Mouse (Mus musculus): ENCODE results near the gene Vps35. TPM values are rescaled to one million over a fixed set of nuclear protein-coding genes. Genes with fewer than 3 reads are reported as not detected.

The Vps35 gene
- total RNA-seq, 2 experiments from 2014 or later: 116 to 130 TPM

- intact Hi-C loops (cut with DNase I): loop anchor here (2.0 kb wide), 1 partner anchor 97 kb away; no protein-coding TSS in a partner anchor
- H3K27ac ChIP-seq: no peak overlapping the region
- no peak for DNase-seq (ENCODE audit: extremely low spot score in 1 of 2, low spot score in 2 of 2)
- no peak overlapping the region for H3K4me3 ChIP-seq
- TF ChIP-seq CTCF (IDR thresholded peaks at IDR 0.05): peak; percentile 73
Observed at GRCm38 (mm10) chr8:85311743-85312142, 12.1 kb upstream of the Vps35 start.

GRCm38 (mm10) chr8:85308564-85308963, 9.0 kb upstream of the Vps35 start:
- no peak for DNase-seq (ENCODE audit: extremely low spot score in 1 of 2, low spot score in 2 of 2)
- Histone ChIP-seq H3K27ac (no peak overlapping the region), H3K4me3 (no peak overlapping the region)
- TF ChIP-seq CTCF (IDR thresholded peaks at IDR 0.05): no peak
- intact Hi-C loops (cut with DNase I): loop anchor here (10.0 kb wide), 1 partner anchor 216 kb away; no protein-coding TSS in a partner anchor

GRCm38 (mm10) chr8:85303531-85303930, 3.9 kb upstream of the Vps35 start:
- no peak overlapping the region; the same call in 1 of the 2 replicates for H3K27ac ChIP-seq
- no peak for DNase-seq (ENCODE audit: extremely low spot score in 1 of 2, low spot score in 2 of 2)
- no peak for TF ChIP-seq CTCF (IDR thresholded peaks at IDR 0.05)
- no peak overlapping the region for H3K4me3 ChIP-seq
- intact Hi-C loops (cut with DNase I): loop anchor here (10.0 kb wide), 1 partner anchor 221 kb away; no protein-coding TSS in a partner anchor

- Histone ChIP-seq H3K4me3 (no peak overlapping the region), H3K27ac (no peak overlapping the region; the same call in 1 of the 2 replicates)
- intact Hi-C loops (cut with DNase I): loop anchor here (10.0 kb wide), 1 partner anchor 222 kb away; no protein-coding TSS in a partner anchor
- no peak for DNase-seq (ENCODE audit: extremely low spot score in 1 of 2, low spot score in 2 of 2)
- no peak for TF ChIP-seq CTCF (IDR thresholded peaks at IDR 0.05)
Observed at GRCm38 (mm10) chr8:85302931-85303330, 3.3 kb upstream of the Vps35 start.

GRCm38 (mm10) chr8:85301941-85302340, 2.3 kb upstream of the Vps35 start:
- H3K4me3 ChIP-seq: no peak overlapping the region
- TF ChIP-seq CTCF (IDR thresholded peaks at IDR 0.05): no peak
- no peak overlapping the region for H3K27ac ChIP-seq
- DNase-seq (ENCODE audit: extremely low spot score in 1 of 2, low spot score in 2 of 2): no peak
- intact Hi-C loops (cut with DNase I): loop anchor here (10.0 kb wide), 1 partner anchor 223 kb away; no protein-coding TSS in a partner anchor

GRCm38 (mm10) chr8:85298600-85299433, 785 bp downstream of the Vps35 start:
- no peak for TF ChIP-seq CTCF (IDR thresholded peaks at IDR 0.05)
- peak overlapping the region; percentile 100 for H3K27ac ChIP-seq
- no peak for DNase-seq (ENCODE audit: extremely low spot score in 1 of 2, low spot score in 2 of 2)
- H3K4me3 ChIP-seq: peak overlapping the region; percentile 88
- intact Hi-C loops (cut with DNase I): loop anchor here (5.0 kb wide), 1 partner anchor 217 kb away; the partner anchor contains the start of genes Man2b1, Wdr83 and Wdr83os

GRCm38 (mm10) chr8:85286846-85287245, 12.8 kb downstream of the Vps35 start:
- Histone ChIP-seq H3K4me3 (no peak overlapping the region), H3K27ac (no peak overlapping the region)
- no peak for TF ChIP-seq CTCF (IDR thresholded peaks at IDR 0.05)
- intact Hi-C loops (cut with DNase I): no loop called here
- DNase-seq (ENCODE audit: extremely low spot score in 1 of 2, low spot score in 2 of 2): no peak

GRCm38 (mm10) chr8:85227297-85227696, 72.3 kb downstream of the Vps35 start:
- intact Hi-C loops (cut with DNase I): no loop called here
- no peak overlapping the region for H3K27ac ChIP-seq
- DNase-seq (ENCODE audit: extremely low spot score in 1 of 2, low spot score in 2 of 2): no peak
- H3K4me3 ChIP-seq: no peak overlapping the region
- no peak for TF ChIP-seq CTCF (IDR thresholded peaks at IDR 0.05)

GRCm38 (mm10) chr8:85225688-85226087, 73.9 kb downstream of the Vps35 start, which contains the start of gene Olfr371:
TSS of gene Olfr371 (plus strand) at chr8:85225988.
- H3K4me3 ChIP-seq: no peak within 1 kb of the TSS
- intact Hi-C loops (cut with DNase I): no loop called here
- no peak for TF ChIP-seq CTCF (IDR thresholded peaks at IDR 0.05)
- no peak for DNase-seq (ENCODE audit: extremely low spot score in 1 of 2, low spot score in 2 of 2)
- H3K27ac ChIP-seq: no peak within 1 kb of the TSS

- Histone ChIP-seq H3K4me3 (no peak overlapping the region), H3K27ac (no peak overlapping the region)
- no peak for TF ChIP-seq CTCF (IDR thresholded peaks at IDR 0.05)
- intact Hi-C loops (cut with DNase I): no loop called here
- no peak for DNase-seq (ENCODE audit: extremely low spot score in 1 of 2, low spot score in 2 of 2)
Observed at GRCm38 (mm10) chr8:85220992-85221391, 78.6 kb downstream of the Vps35 start.

GRCm38 (mm10) chr8:85220220-85220619, 79.4 kb downstream of the Vps35 start:
- H3K4me3 ChIP-seq: no peak overlapping the region
- no peak for TF ChIP-seq CTCF (IDR thresholded peaks at IDR 0.05)
- DNase-seq (ENCODE audit: extremely low spot score in 1 of 2, low spot score in 2 of 2): peak in 1 of 2 experiments; percentile 11
- intact Hi-C loops (cut with DNase I): no loop called here
- no peak overlapping the region for H3K27ac ChIP-seq

Other genes starting within 250 kb of the Vps35 start
- 10 to 100 TPM; 21.5 to 25.5 TPM for gene Fbxw9, start 239.7 kb downstream of the Vps35 start, total RNA-seq (2021)
- gene Gm5741, start 231.8 kb downstream of the Vps35 start, total RNA-seq (2021): not detected
- 10 to 100 TPM; 66.1 to 68.7 TPM for gene Dhps, start 228.0 kb downstream of the Vps35 start, total RNA-seq (2021)
- 10 to 100 TPM; 55.6 to 55.7 TPM for gene Wdr83os, start 219.1 kb downstream of the Vps35 start, total RNA-seq (2021)
- gene Wdr83, start 218.5 kb downstream of the Vps35 start, total RNA-seq (2021): 10 to 100 TPM; 25.5 to 27.8 TPM
- 10 to 100 TPM; 34.7 to 35.9 TPM for gene Man2b1, start 216.5 kb downstream of the Vps35 start, total RNA-seq (2021)
- gene Zfp791, start 176.7 kb downstream of the Vps35 start, total RNA-seq (2021): 1 to 10 TPM; 7.0 to 7.9 TPM
- not detected for gene Cks1brt, start 147.9 kb downstream of the Vps35 start, total RNA-seq (2021)
- gene Olfr371, start 73.8 kb downstream of the Vps35 start, total RNA-seq (2021): not detected
- 10 to 100 TPM; 26.8 to 30.0 TPM for gene Orc6, start 170 bp downstream of the Vps35 start, total RNA-seq (2021)
- 1 to 10 TPM; 3.6 to 5.2 TPM for gene Mylk3, start 86.5 kb upstream of the Vps35 start, total RNA-seq (2021)
- gene 4921524J17Rik, start 133.0 kb upstream of the Vps35 start, total RNA-seq (2021): 10 to 100 TPM in 1 of 2 experiments, 1 to 10 TPM in 1; 9.0 to 13.2 TPM
- gene Gpt2, start 192.8 kb upstream of the Vps35 start, total RNA-seq (2021): 10 to 100 TPM; 62.7 to 70.0 TPM